ENCODE assay signal across 13 mouse cellular contexts in the genomic region with DNA sequence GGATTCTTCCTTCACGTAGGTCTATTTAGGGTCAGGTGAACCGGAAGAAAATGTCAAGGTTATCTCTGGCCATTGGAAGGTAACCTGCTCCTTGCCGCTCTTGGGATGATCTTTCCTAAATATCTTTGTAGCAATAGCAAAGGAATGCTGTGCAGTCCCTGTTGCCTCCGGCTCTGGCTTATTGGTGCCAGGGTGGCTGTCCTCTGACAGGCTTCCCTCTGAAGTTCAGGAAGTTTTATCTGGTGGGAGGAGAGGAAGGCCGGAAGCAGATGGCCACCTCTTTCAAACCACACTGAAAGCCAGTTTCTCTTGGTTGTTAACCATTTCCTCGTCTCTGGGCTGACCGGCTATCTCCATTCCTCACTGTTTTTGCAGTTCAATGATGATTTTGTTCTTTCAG. TPM values are rescaled to one million over a fixed set of nuclear protein-coding genes. Genes with fewer than 3 reads are reported as not detected.
DNase-seq lines count a peak whose midpoint lies in the region; ATAC-seq and TF ChIP-seq lines count a peak whose summit lies in the region.
"Had no signal": no experiment of that assay in that cellular context is flagged by ENCODE, and none has a peak within 500 bp of the region (broad histone marks: within the 10 kb centered on the region; RNA-seq: fewer than 3 reads in every experiment).

No protein-coding gene starts in this region.

- no peaks in the 10 kb centered on the region for H3K9me3 ChIP-seq in lung, embryonic 15.5 days
- H3K9me3 ChIP-seq in liver, postnatal 0 days (ENCODE audit: low read length), result no peaks in the 10 kb centered on the region; the same call in 1 of the 2 replicates

- no peak for TF ChIP-seq CTCF in gastrocnemius, adult 2 months (IDR thresholded peaks at IDR 0.05)
- TF ChIP-seq CTCF in liver, postnatal 0 days (IDR thresholded peaks at IDR 0.05; ENCODE audit: low read depth), result no peak

- TF ChIP-seq EP300 in liver, postnatal 0 days (IDR thresholded peaks at IDR 0.05; ENCODE audit: low read depth), result peak; percentile 44

- no peaks in the 10 kb centered on the region for H3K27me3 ChIP-seq in lung, embryonic 15.5 days
- no peaks in the 10 kb centered on the region for H3K27me3 ChIP-seq in liver, postnatal 0 days (ENCODE audit: insufficient read depth, low read length)

- H3K4me2 ChIP-seq in lung, embryonic 15.5 days, result peak overlapping the region; percentile 14; the same call in 1 of the 2 replicates
- H3K4me2 ChIP-seq in liver, postnatal 0 days (ENCODE audit: low read depth, low read length), result peak overlapping the region; percentile 31

- H3K4me1 ChIP-seq in lung, embryonic 15.5 days, result peaks cover 15% of the 10 kb centered on the region
- H3K4me1 ChIP-seq in liver, postnatal 0 days (ENCODE audit: insufficient read depth), result peaks cover 23% of the 10 kb centered on the region

- H3K9ac ChIP-seq in lung, embryonic 15.5 days, result no peak overlapping the region
- H3K9ac ChIP-seq in liver, postnatal 0 days (replicated peaks), result no peak overlapping the region

- no peaks in the 10 kb centered on the region for H3K36me3 ChIP-seq in lung, embryonic 15.5 days
- H3K36me3 ChIP-seq in liver, postnatal 0 days (replicated peaks; ENCODE audit: insufficient read depth, low read length), result no peaks in the 10 kb centered on the region

- no peak for ATAC-seq in lung, embryonic 15.5 days (ENCODE audit: borderline replicate concordance, extremely low read depth, low FRiP score, low TSS enrichment)
- ATAC-seq in liver, postnatal 0 days, result no peak

- DNase-seq in gastrocnemius, adult 2 months, result no peak
- no peak for DNase-seq in gastrocnemius, postnatal 4 days (ENCODE audit: low spot score in 2 of 2)
- no peak for DNase-seq in lung, postnatal 25 days (ENCODE audit: low spot score)
- no peak for DNase-seq in liver, postnatal 0 days
- DNase-seq in layer of hippocampus, adult 18-20 months (ENCODE audit: low spot score in 2 of 2), result no peak
- DNase-seq in right cerebral cortex, postnatal 4 days, result no peak
- DNase-seq in right cerebral cortex, postnatal 36 days (ENCODE audit: low spot score in 2 of 2), result no peak
- DNase-seq: adrenal gland, postnatal 10 days; cerebellum, adult 2 months; gastrocnemius, postnatal 36 days; kidney, adult 11 months had no signal

- H3K27ac ChIP-seq in gastrocnemius, adult 2 months, result peak overlapping the region; percentile 61
- H3K27ac ChIP-seq in lung, embryonic 15.5 days, result peak overlapping the region; percentile 59
- peak overlapping the region; percentile 63 for H3K27ac ChIP-seq in liver, postnatal 0 days (ENCODE audit: low read depth)

- intact Hi-C loops in gastrocnemius, adult 2 months (cut with DNase I), result no loop called here

- H3K4me3 ChIP-seq in gastrocnemius, adult 2 months, result peak overlapping the region; percentile 2
- H3K4me3 ChIP-seq in lung, embryonic 15.5 days, result no peak overlapping the region
- no peak overlapping the region for H3K4me3 ChIP-seq in liver, postnatal 0 days (ENCODE audit: low read depth, low read length)
- H3K4me3 ChIP-seq: erythroblast, embryonic 14.5 days had no signal

- WGBS in lung, embryonic 15.5 days, result 20% methylated on average over 7 of the region's 7 CpGs
- WGBS in liver, postnatal 0 days (ENCODE audit: insufficient replicate concordance), result 16% methylated on average over 7 of the region's 7 CpGs

RNA-seq across cellular contexts. Expression of gene Dyrk1a, which starts 10.5 kb away (rescaled TPM):
- total RNA-seq in gastrocnemius, adult 2 months (2021), result 10 to 100 TPM; 94.4 to 98.0 TPM
- total RNA-seq in gastrocnemius, postnatal 4 days (2021), result 100 to 1,000 TPM; 114 to 123 TPM
- 7.8 and 8.0 TPM in 2 replicates for polyA plus RNA-seq in lung, embryonic 15.5 days (2015; fragmentation: Nextera tagmentation; extraction: Ambion mirVana)
- 3.7 and 3.9 TPM in 2 replicates for polyA plus RNA-seq in liver, postnatal 0 days (2015; fragmentation: Nextera tagmentation; extraction: Ambion mirVana)
- 10 to 100 TPM; 86.6 to 93.2 TPM for total RNA-seq in layer of hippocampus, adult 18-20 months (2021)

RNA-seq across cellular contexts. Expression of gene Vps26c, which starts 32.7 kb away (rescaled TPM):
- total RNA-seq in gastrocnemius, adult 2 months (2021), result 10 to 100 TPM in 1 of 2 experiments, 1 to 10 TPM in 1; 8.2 to 10.4 TPM
- total RNA-seq in gastrocnemius, postnatal 4 days (2021), result 10 to 100 TPM; 36.0 TPM
- 59.6 and 65.2 TPM in 2 replicates for polyA plus RNA-seq in lung, embryonic 15.5 days (2015; fragmentation: Nextera tagmentation; extraction: Ambion mirVana)
- 16.0 and 16.4 TPM in 2 replicates for polyA plus RNA-seq in liver, postnatal 0 days (2015; fragmentation: Nextera tagmentation; extraction: Ambion mirVana)
- 10 to 100 TPM; 34.7 to 37.9 TPM for total RNA-seq in layer of hippocampus, adult 18-20 months (2021)
